Mouse (Mus musculus) mesoderm, embryonic 11.5 days (tissue): Measurements from ENCODE around the gene Tspan2.

Experiments used
- DNase-seq: peaks from one replicate; pipeline ENCODE4 v3.0.0-alpha.2; 2012; ENCODE audit warnings: low read depth, low spot score

Gene Tspan2

DNA sequence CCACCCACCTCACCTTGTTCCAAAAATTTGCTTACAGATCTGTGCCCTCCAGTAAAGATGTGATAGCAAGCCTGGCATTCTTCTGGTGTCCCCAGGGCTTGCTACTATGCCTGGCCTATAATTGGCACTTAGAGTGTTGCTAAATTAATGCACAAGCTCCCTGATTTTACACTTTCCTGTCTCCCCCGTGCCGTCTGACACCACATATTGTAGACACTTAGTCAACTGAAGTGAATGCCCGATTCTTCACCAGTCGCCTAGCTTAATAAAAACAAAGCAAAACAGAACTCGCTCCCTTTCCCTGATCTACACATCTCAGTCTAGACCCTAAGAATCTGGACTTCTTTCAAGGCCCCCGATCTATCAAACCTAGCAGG lies 405 bp upstream of the Tspan2 start:
- no peak for DNase-seq

DNA sequence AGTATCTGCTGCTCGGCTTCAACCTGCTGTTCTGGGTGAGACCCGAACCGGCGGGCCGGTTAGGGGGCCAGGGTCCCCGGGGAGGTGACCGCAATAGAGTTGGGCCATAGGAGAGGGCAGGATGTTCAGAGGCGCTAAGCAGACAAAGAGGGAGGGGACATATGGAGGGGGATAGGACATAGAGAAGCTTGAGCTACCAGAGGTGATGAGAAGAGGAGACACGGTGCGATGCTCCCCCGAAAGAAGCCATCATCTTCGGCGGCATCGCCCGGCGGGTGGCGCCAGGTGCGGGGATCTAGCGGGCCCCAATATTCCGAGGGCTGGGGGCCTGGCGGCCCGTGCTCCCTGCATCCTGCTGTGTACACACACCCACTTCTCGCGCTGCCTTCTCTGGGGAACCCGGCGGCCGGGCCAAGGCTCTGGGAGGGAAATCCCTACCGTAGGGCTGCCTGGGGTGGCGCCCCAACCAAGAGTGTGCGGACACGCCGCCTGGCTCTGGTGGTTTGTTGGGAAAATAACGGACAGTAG lies 766 bp downstream of the Tspan2 start:
- peak; percentile 46 for DNase-seq

GRCm38 (mm10) chr3:102735638-102736037 lies 1.3 kb downstream of the Tspan2 start:
- DNase-seq, result no peak

DNA sequence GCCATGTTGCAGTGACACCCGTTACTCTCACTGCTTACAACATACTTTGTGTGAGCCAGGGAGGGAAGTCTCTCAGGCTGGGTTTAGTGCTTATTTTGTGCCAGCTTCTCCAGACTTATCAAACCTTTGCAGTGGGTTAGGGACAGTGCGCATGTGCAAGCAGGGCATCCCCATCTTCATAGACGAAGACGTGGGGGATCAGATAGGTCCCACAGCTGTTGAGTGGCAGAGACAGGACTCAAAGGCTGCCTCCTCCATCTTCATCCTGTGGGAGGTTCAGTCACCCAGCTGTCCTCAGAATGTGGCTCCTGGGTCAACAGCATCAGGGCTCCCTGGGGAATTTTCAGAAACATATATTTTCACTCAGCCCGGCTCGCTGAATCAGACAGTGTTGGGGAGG lies 2.1 kb downstream of the Tspan2 start:
- DNase-seq, result no peak

DNA sequence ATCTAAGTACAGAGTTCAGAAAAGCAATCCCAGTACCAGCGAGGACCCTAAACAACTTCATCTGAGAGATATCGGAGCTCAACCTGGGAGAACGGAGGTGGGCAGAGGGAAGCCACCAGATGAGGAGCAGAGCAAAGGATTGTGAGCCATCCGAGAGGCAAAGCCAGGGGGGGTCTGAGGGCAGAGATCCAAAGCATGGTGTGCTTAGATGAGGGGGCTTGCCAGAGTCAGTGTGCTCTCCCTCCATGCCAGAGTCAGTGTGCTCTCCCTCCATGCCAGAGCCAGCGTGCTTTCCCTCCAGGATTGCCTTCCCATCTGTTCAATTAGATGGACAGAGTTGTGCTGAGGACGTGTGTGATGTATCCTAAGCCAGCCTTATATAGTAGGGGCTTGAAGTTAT lies 2.8 kb downstream of the Tspan2 start:
- no peak for DNase-seq

GRCm38 (mm10) chr3:102738161-102738901 lies 4.0 kb downstream of the Tspan2 start:
- no peak for DNase-seq

GRCm38 (mm10) chr3:102738926-102739325 lies 4.6 kb downstream of the Tspan2 start:
- DNase-seq, result no peak

GRCm38 (mm10) chr3:102742725-102743124 lies 8.4 kb downstream of the Tspan2 start:
- DNase-seq, result no peak

- DNase-seq, result no peak
These were observed 8.9 kb downstream of the Tspan2 start for GRCm38 (mm10) chr3:102743202-102743601.

GRCm38 (mm10) chr3:102743781-102744471 lies 9.6 kb downstream of the Tspan2 start:
- DNase-seq, result no peak

DNA sequence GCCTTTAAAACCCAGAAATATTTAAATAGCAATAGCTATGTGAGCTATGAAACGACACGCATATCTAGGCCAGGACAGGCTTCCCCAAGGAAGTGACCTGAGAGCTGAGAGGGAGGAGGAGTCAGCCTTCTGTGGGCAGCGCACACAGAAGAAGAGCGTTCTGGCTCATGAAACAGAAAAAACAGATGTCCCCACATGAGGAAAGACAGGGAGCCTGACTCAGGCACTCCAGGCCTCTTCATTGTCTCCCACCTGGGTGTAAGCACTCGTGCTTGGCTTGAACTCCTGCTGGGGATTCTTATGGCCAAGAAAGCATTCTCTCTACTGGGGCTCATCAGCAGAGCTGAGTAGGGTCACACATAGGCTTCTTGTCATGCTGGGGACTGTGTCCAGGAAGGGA lies 10.3 kb downstream of the Tspan2 start:
- no peak for DNase-seq

DNA sequence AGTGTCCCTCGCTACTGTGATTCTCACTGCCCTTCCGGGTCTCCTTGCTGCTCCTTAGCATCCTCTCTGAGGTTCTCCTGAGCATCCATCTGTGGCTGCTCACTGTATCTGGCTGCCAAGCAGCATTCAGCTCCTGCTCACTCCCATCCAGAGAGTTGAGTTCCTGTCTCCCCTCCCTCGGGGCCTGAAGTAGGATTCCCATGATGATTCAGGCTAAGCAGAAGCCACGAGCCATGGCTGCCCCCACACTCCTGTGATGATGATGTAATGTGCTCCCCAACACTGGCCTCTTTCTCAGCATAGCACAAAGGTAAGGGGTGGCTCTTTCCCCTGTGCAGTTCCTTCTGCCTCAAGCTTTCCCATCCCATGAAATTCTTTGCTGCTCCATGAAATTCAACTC lies 11.8 kb downstream of the Tspan2 start:
- no peak for DNase-seq

DNA sequence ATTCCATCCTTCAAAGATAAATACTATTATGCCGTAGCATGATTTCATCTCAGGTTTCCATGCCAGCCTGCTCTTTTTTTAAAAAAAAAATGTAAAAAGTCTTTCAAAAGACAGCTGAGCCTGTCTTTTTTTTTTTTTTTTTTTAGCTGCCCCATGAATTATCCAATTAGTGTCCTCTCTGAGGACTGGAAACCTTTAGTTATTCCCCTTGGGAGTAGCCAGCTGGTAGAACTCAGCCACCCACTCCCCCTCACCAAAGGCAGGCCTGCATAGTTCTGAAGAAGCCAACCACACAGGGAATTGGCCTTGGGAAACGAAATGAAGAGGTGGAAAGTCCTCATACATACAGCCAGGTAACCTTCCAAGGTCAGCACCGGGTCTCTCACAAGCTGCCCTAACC lies 13.7 kb downstream of the Tspan2 start:
- DNase-seq, result no peak

- no peak for DNase-seq
These were observed 14.4 kb downstream of the Tspan2 start for GRCm38 (mm10) chr3:102748686-102749085.

DNA sequence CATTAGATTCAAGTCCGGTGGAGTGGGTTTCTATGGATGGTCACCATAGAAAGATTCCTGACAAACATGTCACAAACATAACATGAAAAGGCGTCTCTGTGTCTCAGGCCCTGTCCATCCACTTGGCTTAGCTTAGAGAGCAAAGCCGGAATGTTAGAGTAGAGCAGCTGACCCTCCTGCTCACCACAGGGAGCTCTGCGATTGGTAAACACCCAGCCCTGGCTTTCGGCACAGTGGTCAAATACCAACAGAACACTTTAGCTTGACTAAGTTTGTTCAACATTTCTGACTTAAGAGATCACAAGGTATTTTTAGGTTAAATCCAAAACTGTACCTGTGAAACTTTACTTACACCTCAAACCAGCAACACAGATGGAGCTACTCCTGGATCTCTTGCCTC lies 16.8 kb downstream of the Tspan2 start:
- DNase-seq, result no peak

DNA sequence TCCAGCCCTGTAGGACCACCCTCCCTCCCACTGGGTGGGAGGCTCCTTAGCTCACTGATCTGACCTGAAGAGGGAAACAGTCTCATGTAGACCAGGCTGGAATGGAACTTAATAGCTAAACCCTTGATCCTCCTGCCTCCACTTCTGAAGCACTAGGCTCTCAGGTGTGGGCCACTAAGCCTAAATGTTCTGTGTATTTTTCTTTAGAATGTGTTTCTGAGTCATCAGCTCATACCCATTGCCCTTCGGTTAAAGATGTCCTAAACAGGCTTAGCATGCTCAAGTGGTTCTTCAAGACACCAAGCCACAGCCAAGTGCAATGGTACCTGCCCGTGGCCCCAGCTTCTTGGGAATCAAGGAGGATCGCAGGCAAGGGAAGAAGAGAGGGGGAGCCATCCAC lies 17.2 kb downstream of the Tspan2 start:
- DNase-seq, result no peak

DNA sequence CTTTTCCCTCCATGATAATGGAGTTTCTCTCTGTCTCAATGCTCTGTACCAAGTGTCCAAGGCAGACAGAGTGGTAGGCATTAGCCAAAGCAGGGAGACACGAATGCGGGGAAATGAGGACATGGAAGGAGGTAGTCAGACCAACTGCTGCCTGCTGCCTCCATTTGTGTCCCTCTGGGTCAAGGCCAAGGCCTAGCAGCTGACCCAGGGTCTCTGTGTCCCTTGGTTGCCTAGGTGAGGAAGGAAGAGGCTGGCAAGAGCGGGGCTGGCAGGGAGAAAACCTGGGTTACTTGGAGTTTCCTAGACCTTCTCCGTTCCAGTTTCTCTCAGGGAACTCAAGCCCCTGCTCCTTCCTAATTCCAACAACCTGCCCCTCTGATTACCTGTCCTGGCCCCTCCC lies 17.7 kb downstream of the Tspan2 start:
- no peak for DNase-seq

- no peak for DNase-seq
These were observed 18.1 kb downstream of the Tspan2 start for GRCm38 (mm10) chr3:102752457-102752856.

DNA sequence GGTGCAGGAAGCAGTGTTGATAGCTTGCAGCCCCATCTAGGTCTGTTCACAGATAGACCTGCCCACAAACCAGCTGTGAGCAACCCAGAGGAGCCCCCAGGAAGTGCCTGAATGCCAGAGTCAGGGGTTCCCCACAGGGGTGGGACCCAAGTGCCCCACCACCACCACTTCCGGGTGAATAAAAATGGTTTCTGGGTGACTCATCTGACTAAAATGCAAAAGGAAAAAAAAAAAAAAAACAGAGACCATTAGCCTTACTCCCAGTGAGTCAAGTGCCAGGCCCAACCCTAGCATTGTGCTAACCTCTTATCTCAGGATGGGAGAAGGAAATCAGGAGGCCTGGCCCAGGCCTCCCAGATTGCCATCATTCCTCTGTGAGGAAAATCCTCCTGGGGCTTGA lies 21.5 kb downstream of the Tspan2 start:
- no peak for DNase-seq

DNA sequence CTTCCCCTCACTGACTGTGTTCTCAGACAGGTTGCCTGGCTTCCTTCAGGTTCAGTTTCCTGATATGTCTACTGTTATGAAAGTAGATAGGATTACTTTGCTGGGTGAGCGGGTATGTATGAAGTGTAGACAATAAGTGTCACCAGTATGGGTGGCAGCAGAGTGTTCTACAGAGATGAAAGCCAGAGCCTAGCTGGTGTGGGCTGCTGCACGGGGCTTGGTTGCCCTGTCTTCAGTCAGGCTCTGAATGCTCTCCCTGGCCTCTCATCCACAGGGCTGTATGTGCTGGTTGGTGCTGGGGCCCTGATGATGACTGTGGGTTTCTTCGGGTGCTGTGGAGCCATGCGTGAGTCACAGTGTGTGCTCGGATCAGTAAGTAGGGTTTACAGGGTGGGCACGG lies 22.7 kb downstream of the Tspan2 start:
- no peak for DNase-seq

GRCm38 (mm10) chr3:102760236-102760635 lies 25.9 kb downstream of the Tspan2 start:
- DNase-seq, result no peak

DNA sequence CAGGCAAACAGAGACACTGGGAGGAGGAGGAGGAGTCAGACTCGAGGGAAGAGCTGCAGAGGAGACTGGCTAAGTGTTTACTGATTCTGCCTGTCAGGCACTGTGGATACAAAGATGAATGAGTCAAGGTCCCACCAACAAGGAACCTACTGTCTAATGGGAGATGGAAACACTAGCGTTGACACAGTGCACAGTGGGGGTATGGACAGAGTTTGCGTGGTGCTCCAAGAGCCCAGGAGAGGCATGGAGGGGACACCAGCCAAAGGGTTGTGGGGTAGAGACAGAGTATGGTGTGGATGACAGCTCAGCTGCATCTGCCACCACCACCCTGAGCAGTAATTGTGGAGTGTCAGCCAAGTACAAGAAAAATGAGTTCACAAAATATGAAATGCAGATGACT lies 28.1 kb downstream of the Tspan2 start:
- no peak for DNase-seq

- no peak for DNase-seq
These were observed 29.5 kb downstream of the Tspan2 start for GRCm38 (mm10) chr3:102763713-102764400.
